Mouse (Mus musculus) adrenal gland, adult 2 months (tissue): ENCODE measurements around the gene Ndel1. TPM values are rescaled to one million over a fixed set of nuclear protein-coding genes. Genes with fewer than 3 reads are reported as not detected.

Experiments used
- DNase-seq: peaks from one replicate; pipeline ENCODE4 v3.0.0; 2021
- polyA plus RNA-seq: library from polyadenylated mRNA; depleted of rRNA; stranded (reverse); fragments of >200 nt; gene quantifications from 2 replicates; pipeline ENCODE4 v1.2.3, GENCODE M21; 2012; rRNA removed
- total RNA-seq, 2 experiments: library from RNA; stranded (reverse); gene quantifications; 2 replicates each; pipeline ENCODE4 v1.2.3; 2021

Gene Ndel1
- total and polyA plus RNA-seq, 3 experiments = 60.6 to 186 (median 98.0) TPM

GRCm38 (mm10) chr11:68778855-68779254 is 92.8 kb downstream of the Ndel1 start:
- DNase-seq = no peak

GRCm38 (mm10) chr11:68777933-68778332 is 93.7 kb downstream of the Ndel1 start:
- no peak for DNase-seq

GRCm38 (mm10) chr11:68776147-68776655 is 95.5 kb downstream of the Ndel1 start:
- no peak for DNase-seq

Other genes with a start within 250 kb of the Ndel1 start
- 10 to 100 TPM; 31.8 to 43.8 TPM for gene Myh10, start 180.3 kb downstream of the Ndel1 start, total RNA-seq
- 9.4 and 10.1 TPM in 2 replicates for gene Myh10, start 180.3 kb downstream of the Ndel1 start, polyA plus RNA-seq
- gene Rnf222, start 16.7 kb upstream of the Ndel1 start, total RNA-seq = under 1 TPM in 1 of 2 experiments, not detected in 1; 0.09 TPM
- gene Rnf222, start 16.7 kb upstream of the Ndel1 start, polyA plus RNA-seq = 0.23 and 0.39 TPM in 2 replicates
- gene Rpl26, start 29.7 kb upstream of the Ndel1 start, total RNA-seq = 1,000 to 10,000 TPM; 1,114 to 1,327 TPM
- 146 and 179 TPM in 2 replicates for gene Rpl26, start 29.7 kb upstream of the Ndel1 start, polyA plus RNA-seq
- gene Odf4, start 55.2 kb upstream of the Ndel1 start, total RNA-seq = not detected
- gene Odf4, start 55.2 kb upstream of the Ndel1 start, polyA plus RNA-seq = not detected in 2 replicates
- 10 to 100 TPM; 15.2 to 21.6 TPM for gene Arhgef15, start 85.6 kb upstream of the Ndel1 start, total RNA-seq
- gene Arhgef15, start 85.6 kb upstream of the Ndel1 start, polyA plus RNA-seq = 133 and 183 TPM in 2 replicates
- gene Slc25a35, start 96.3 kb upstream of the Ndel1 start, total RNA-seq = 10 to 100 TPM; 40.4 to 45.9 TPM
- 61.3 and 78.3 TPM in 2 replicates for gene Slc25a35, start 96.3 kb upstream of the Ndel1 start, polyA plus RNA-seq
- 10 to 100 TPM; 13.5 to 31.2 TPM for gene Rangrf, start 103.3 kb upstream of the Ndel1 start, total RNA-seq
- 16.9 and 17.8 TPM in 2 replicates for gene Rangrf, start 103.3 kb upstream of the Ndel1 start, polyA plus RNA-seq
- gene Pfas, start 136.6 kb upstream of the Ndel1 start, total RNA-seq = 10 to 100 TPM; 23.7 to 28.6 TPM
- gene Pfas, start 136.6 kb upstream of the Ndel1 start, polyA plus RNA-seq = 14.5 and 16.7 TPM in 2 replicates
- 10 to 100 TPM; 21.8 to 26.6 TPM for gene Ctc1, start 144.1 kb upstream of the Ndel1 start, total RNA-seq
- 37.8 and 39.7 TPM in 2 replicates for gene Ctc1, start 144.1 kb upstream of the Ndel1 start, polyA plus RNA-seq
- gene Aurkb, start 173.8 kb upstream of the Ndel1 start, total RNA-seq = 1 to 10 TPM; 1.7 to 2.8 TPM
- gene Aurkb, start 173.8 kb upstream of the Ndel1 start, polyA plus RNA-seq = 10.8 and 11.2 TPM in 2 replicates
- 10 to 100 TPM; 21.3 to 26.4 TPM for gene Borcs6, start 187.9 kb upstream of the Ndel1 start, total RNA-seq
- 38.9 and 41.4 TPM in 2 replicates for gene Borcs6, start 187.9 kb upstream of the Ndel1 start, polyA plus RNA-seq
- 10 to 100 TPM in 1 of 2 experiments, 1 to 10 TPM in 1; 9.5 to 16.9 TPM for gene Tmem107, start 198.9 kb upstream of the Ndel1 start, total RNA-seq
- gene Tmem107, start 198.9 kb upstream of the Ndel1 start, polyA plus RNA-seq = 46.6 and 49.1 TPM in 2 replicates
- 100 to 1,000 TPM; 104 to 130 TPM for gene Vamp2, start 216.6 kb upstream of the Ndel1 start, total RNA-seq
- 425 and 479 TPM in 2 replicates for gene Vamp2, start 216.6 kb upstream of the Ndel1 start, polyA plus RNA-seq
- gene Per1, start 223.4 kb upstream of the Ndel1 start, total RNA-seq = 10 to 100 TPM; 55.0 to 75.9 TPM
- gene Per1, start 223.4 kb upstream of the Ndel1 start, polyA plus RNA-seq = 41.3 and 76.1 TPM in 2 replicates
- not detected for gene Hes7, start 248.5 kb upstream of the Ndel1 start, total RNA-seq
- 1.3 and 1.6 TPM in 2 replicates for gene Hes7, start 248.5 kb upstream of the Ndel1 start, polyA plus RNA-seq